25 mouse cellular contexts compared by ENCODE assay signal in the genomic region with DNA sequence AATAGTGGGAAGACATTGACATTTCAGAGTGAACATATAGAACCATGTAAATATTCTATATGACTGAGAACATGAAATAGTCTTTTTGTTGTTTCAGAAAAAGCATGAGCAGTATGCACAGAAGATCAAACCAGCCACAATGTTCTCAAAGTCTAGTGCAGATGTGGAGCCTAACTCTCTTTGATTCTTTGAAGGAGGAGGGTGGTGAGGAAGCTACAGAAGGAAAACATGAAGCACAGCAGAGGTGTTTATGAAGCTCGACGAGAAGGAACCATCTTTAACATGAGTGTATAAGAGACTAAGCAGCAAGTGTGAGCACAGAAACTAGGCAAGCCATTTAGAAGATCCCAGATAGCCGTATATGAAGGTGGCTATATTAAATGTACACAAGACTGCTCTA. TPM values are rescaled to one million over a fixed set of nuclear protein-coding genes. Genes with fewer than 3 reads are reported as not detected.
"Had no signal": no experiment of that assay in that cellular context is flagged by ENCODE, and none has a peak within 500 bp of the region (broad histone marks: within the 10 kb centered on the region; RNA-seq: fewer than 3 reads in every experiment).

No protein-coding gene starts in this region.

- DNase-seq: gastrocnemius, postnatal 14 days; gastrocnemius, postnatal 36 days; heart, adult 11 months; heart, adult 2 months; heart, postnatal 14 days; heart, postnatal 36 days; kidney, adult 11 months; kidney, adult 2 months; kidney, adult 9 months; kidney, postnatal 14 days; kidney, postnatal 36 days; layer of hippocampus, adult 9-11 months; layer of hippocampus, postnatal 36 days; left cerebral cortex, postnatal 4 days had no signal

- ATAC-seq: hindbrain, embryonic 16.5 days; intestine, embryonic 16.5 days had no signal

- H3K4me2 ChIP-seq: heart, embryonic 11.5 days; heart, embryonic 13.5 days; heart, embryonic 15.5 days; hindbrain, embryonic 14.5 days; kidney, embryonic 15.5 days; limb, embryonic 13.5 days; limb, embryonic 15.5 days had no signal

- H3K9ac ChIP-seq: heart, embryonic 13.5 days; heart, embryonic 15.5 days; hindbrain, embryonic 14.5 days; kidney, embryonic 15.5 days; limb, embryonic 13.5 days; limb, embryonic 15.5 days had no signal

- H3K27me3 ChIP-seq: heart, embryonic 13.5 days; heart, embryonic 15.5 days; kidney, embryonic 15.5 days; limb, embryonic 13.5 days; limb, embryonic 15.5 days had no signal

- H3K27ac ChIP-seq: heart, adult 2 months; heart, embryonic 13.5 days; heart, embryonic 15.5 days; hindbrain, embryonic 14.5 days; kidney, embryonic 15.5 days; kidney, postnatal 0 days; limb, embryonic 13.5 days; limb, embryonic 15.5 days had no signal

- H3K4me3 ChIP-seq: heart, adult 2 months; heart, embryonic 13.5 days; heart, embryonic 15.5 days; kidney, embryonic 15.5 days; limb, embryonic 13.5 days; limb, embryonic 15.5 days had no signal

- H3K9me3 ChIP-seq: heart, embryonic 13.5 days; heart, embryonic 15.5 days; kidney, embryonic 15.5 days; limb, embryonic 13.5 days; limb, embryonic 15.5 days had no signal

- H3K4me1 ChIP-seq: kidney, embryonic 15.5 days; limb, embryonic 13.5 days; limb, embryonic 15.5 days had no signal

- H3K36me3 ChIP-seq: heart, embryonic 13.5 days; heart, embryonic 15.5 days; kidney, embryonic 15.5 days; limb, embryonic 13.5 days; limb, embryonic 15.5 days had no signal

RNA-seq across cellular contexts. Expression of gene Ccdc152, which starts 6.5 kb away (rescaled TPM):
- polyA plus RNA-seq: hindbrain, embryonic 11.5 days; kidney, embryonic 15.5 days had no signal
